Mouse (Mus musculus) naive thymus-derived CD4-positive, alpha-beta T cell, adult 2 months (primary cell): ENCODE results near the gene Olfr316.

Experiments
- DNase-seq: peaks from one replicate; pipeline ENCODE4 v3.0.0-alpha.2; 2011; ENCODE audit warnings: low read depth

The Olfr316 gene

DNA sequence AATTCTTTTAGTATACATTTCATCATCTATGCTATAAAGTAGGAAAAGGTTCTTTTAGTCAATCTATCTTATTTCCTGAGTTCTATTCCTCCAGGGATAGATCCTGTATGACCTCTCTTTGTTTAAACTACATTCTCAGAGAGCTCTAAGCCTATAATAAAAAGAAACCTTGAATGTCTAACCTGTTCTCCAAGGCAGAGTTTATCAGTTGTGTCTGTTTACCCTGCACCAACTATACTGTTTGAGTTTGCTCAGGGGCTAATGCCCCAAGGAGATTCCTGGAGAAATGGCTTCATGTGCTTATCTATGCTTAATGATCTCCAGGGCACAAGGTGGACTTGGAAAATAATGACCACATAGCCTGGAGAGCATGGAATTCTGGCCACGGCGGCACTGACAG lies 51.9 kb downstream of the Olfr316 start:
- DNase-seq: no peak
